Mouse (Mus musculus) hindbrain, embryonic 12.5 days (tissue): ENCODE data around the gene Gabarapl2. TPM values are rescaled to one million over a fixed set of nuclear protein-coding genes. Genes with fewer than 3 reads are reported as not detected.

Experiments used
- ATAC-seq: fragments of 200-750 bp; cut with Nextera tagmentation; 2 replicates; pipeline ENCODE4 v1.8.0; 2017; ENCODE audit warnings: moderate TSS enrichment; ENCODE audit not compliant: low FRiP score
- H3K27ac ChIP-seq: fragments of 300-500 bp; sonication (generic); 2 replicates; pipeline ENCODE4 v1.5.1; 2016; ENCODE audit warnings: mild to moderate bottlenecking
- H3K27me3 ChIP-seq: fragments of 300-500 bp; sonication (generic); 2 replicates; pipeline ENCODE4 v1.6.1; 2016; ENCODE audit warnings: mild to moderate bottlenecking
- H3K36me3 ChIP-seq: fragments of 300-500 bp; sonication (generic); 2 replicates; pipeline ENCODE4 v1.6.1; 2016; ENCODE audit warnings: mild to moderate bottlenecking
- H3K4me1 ChIP-seq: fragments of 300-500 bp; sonication (generic); 2 replicates; pipeline ENCODE4 v1.6.1; 2016
- H3K4me2 ChIP-seq: fragments of 300-500 bp; sonication (generic); replicated peaks from 2 replicates; pipeline ENCODE4 v1.6.1; 2016; ENCODE audit warnings: mild to moderate bottlenecking
- H3K4me3 ChIP-seq: fragments of 300-500 bp; sonication (generic); 2 replicates; pipeline ENCODE4 v1.5.1; 2016; ENCODE audit warnings: mild to moderate bottlenecking
- H3K9ac ChIP-seq: fragments of 300-500 bp; sonication (generic); 2 replicates; pipeline ENCODE4 v1.6.1; 2016; ENCODE audit warnings: mild to moderate bottlenecking, moderate library complexity
- H3K9me3 ChIP-seq: fragments of 300-500 bp; sonication (generic); replicated peaks from 2 replicates; pipeline ENCODE4 v1.6.1; 2016; ENCODE audit warnings: mild to moderate bottlenecking
- WGBS: fragments of 180-500 bp; shearing (Covaris S2); methylation state at CpG from one replicate; pipeline ENCODE4 v1.1.7; 2016; 5-methylcytosine and 5-hydroxymethylcytosine counted together
- polyA plus RNA-seq: library from polyadenylated mRNA; unstranded; fragments of >200 nt; fragmentation: Nextera tagmentation; extraction: Ambion mirVana; gene quantifications from 2 replicates; pipeline ENCODE4 v1.2.1, GENCODE M21; 2016

Gabarapl2 gene
- 327 and 330 TPM in 2 replicates for polyA plus RNA-seq

- Histone ChIP-seq H3K4me1 (peaks cover 18% of the 10 kb centered on the region), H3K27ac (peak within 1 kb of the TSS; percentile 68), H3K9ac (peak within 1 kb of the TSS; percentile 90), H3K4me3 (peak within 1 kb of the TSS; percentile 85), H3K4me2 (peak within 1 kb of the TSS; percentile 99), H3K36me3 (peaks cover 27% of the 10 kb centered on the region), H3K9me3 (no peaks in the 10 kb centered on the region), H3K27me3 (no peaks in the 10 kb centered on the region)
- peak; percentile 98 for ATAC-seq
- WGBS = under 1% methylated on average over 65 of the region's 65 CpGs
Observed at GRCm38 (mm10) chr8:111940171-111941100, at the start of gene Gabarapl2. Gabarapl2 (plus strand) TSS chr8:111940703.

- WGBS = 63% methylated on average over 6 of the region's 6 CpGs
- ATAC-seq = no peak
- peaks cover 47% of the 10 kb centered on the region for H3K27me3 ChIP-seq
Observed at GRCm38 (mm10) chr8:111890911-111891303, 49.6 kb upstream of the Gabarapl2 start.

GRCm38 (mm10) chr8:111891983-111892382, 48.5 kb upstream of the Gabarapl2 start:
- Histone ChIP-seq H3K4me1 (peaks cover 8% of the 10 kb centered on the region; the same call in 1 of the 2 replicates), H3K9me3 (0 out of 2 replicates have a peak, but pooled peaks cover 3% of the 10 kb centered on the region), H3K27ac (no peak overlapping the region), H3K4me2 (no peak overlapping the region), H3K9ac (no peak overlapping the region), H3K36me3 (no peaks in the 10 kb centered on the region), H3K4me3 (no peak overlapping the region), H3K27me3 (peaks cover 47% of the 10 kb centered on the region)
- 39% methylated on average over 8 of the region's 8 CpGs for WGBS
- ATAC-seq = no peak

More at GRCm38 (mm10) chr8:111890911-111891303, 49.6 kb upstream of the Gabarapl2 start:
- Histone ChIP-seq H3K4me3 (no peak overlapping the region), H3K27ac (no peak overlapping the region), H3K4me2 (no peak overlapping the region), H3K9ac (no peak overlapping the region), H3K36me3 (no peaks in the 10 kb centered on the region), H3K9me3 (0 out of 2 replicates have a peak, but pooled peaks cover 3% of the 10 kb centered on the region), H3K4me1 (peaks cover 8% of the 10 kb centered on the region; the same call in 1 of the 2 replicates)

DNA sequence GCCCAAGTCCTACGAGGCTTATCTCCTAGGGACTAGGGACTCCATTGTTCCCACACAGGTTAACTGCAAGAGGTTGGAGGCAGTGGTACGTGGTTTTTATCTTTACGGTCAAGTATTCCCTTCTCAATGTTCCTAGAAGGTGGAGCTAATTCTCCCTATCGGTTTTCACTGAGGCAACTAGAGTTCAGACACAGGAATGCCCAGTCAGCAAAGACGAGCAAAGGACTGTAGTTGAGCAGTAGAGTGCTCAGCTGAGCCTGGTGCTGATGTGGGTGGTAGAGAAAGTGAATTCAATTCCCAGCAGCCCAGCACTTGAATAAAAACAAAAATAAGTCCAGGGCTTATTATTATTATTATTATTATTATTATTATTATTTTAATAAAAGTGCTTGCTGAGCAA, 47.9 kb upstream of the Gabarapl2 start:
- no peak for ATAC-seq
- peaks cover 46% of the 10 kb centered on the region for H3K27me3 ChIP-seq
- no peak overlapping the region for H3K4me2 ChIP-seq
- no peak overlapping the region for H3K4me3 ChIP-seq
- H3K9ac ChIP-seq = no peak overlapping the region
- 0 out of 2 replicates have a peak, but pooled peaks cover 3% of the 10 kb centered on the region for H3K9me3 ChIP-seq
- no peaks in the 10 kb centered on the region for H3K36me3 ChIP-seq
- WGBS = 64% methylated on average over 5 of the region's 5 CpGs
- peaks cover 8% of the 10 kb centered on the region; the same call in 1 of the 2 replicates for H3K4me1 ChIP-seq
- no peak overlapping the region for H3K27ac ChIP-seq

- peaks cover 24% of the 10 kb centered on the region for H3K27me3 ChIP-seq
- no peak overlapping the region for H3K27ac ChIP-seq
- H3K36me3 ChIP-seq = no peaks in the 10 kb centered on the region
- peaks cover 5% of the 10 kb centered on the region; the same call in 1 of the 2 replicates for H3K4me1 ChIP-seq
- H3K4me3 ChIP-seq = no peak overlapping the region
- WGBS = 82% methylated on average over 7 of the region's 7 CpGs
- H3K9ac ChIP-seq = no peak overlapping the region
- H3K4me2 ChIP-seq = no peak overlapping the region
- H3K9me3 ChIP-seq = 0 out of 2 replicates have a peak, but pooled peaks cover 3% of the 10 kb centered on the region
- ATAC-seq = no peak
Observed at GRCm38 (mm10) chr8:111894955-111895354, 45.5 kb upstream of the Gabarapl2 start.

GRCm38 (mm10) chr8:111898586-111898985, 41.9 kb upstream of the Gabarapl2 start:
- ATAC-seq = no peak
- no peak overlapping the region for H3K4me3 ChIP-seq
- no peak overlapping the region for H3K4me2 ChIP-seq
- 0 out of 2 replicates have a peak, but pooled peaks cover 3% of the 10 kb centered on the region for H3K9me3 ChIP-seq
- 34% methylated on average over 10 of the region's 10 CpGs for WGBS
- no peaks in the 10 kb centered on the region for H3K27me3 ChIP-seq
- no peaks in the 10 kb centered on the region for H3K36me3 ChIP-seq
- H3K4me1 ChIP-seq = peaks cover 2% of the 10 kb centered on the region; the same call in 1 of the 2 replicates
- H3K9ac ChIP-seq = no peak overlapping the region
- H3K27ac ChIP-seq = no peak overlapping the region

GRCm38 (mm10) chr8:111902080-111902479, 38.4 kb upstream of the Gabarapl2 start:
- H3K4me1 ChIP-seq = peaks cover 2% of the 10 kb centered on the region; the same call in 1 of the 2 replicates
- H3K36me3 ChIP-seq = no peaks in the 10 kb centered on the region
- H3K27me3 ChIP-seq = no peaks in the 10 kb centered on the region
- ATAC-seq = no peak
- 32% methylated on average over 5 of the region's 5 CpGs for WGBS
- H3K9ac ChIP-seq = no peak overlapping the region
- no peak overlapping the region for H3K4me2 ChIP-seq
- H3K4me3 ChIP-seq = no peak overlapping the region
- H3K27ac ChIP-seq = no peak overlapping the region
- no peaks in the 10 kb centered on the region for H3K9me3 ChIP-seq

- Histone ChIP-seq H3K4me1 (peaks cover 15% of the 10 kb centered on the region), H3K4me2 (no peak overlapping the region), H3K9ac (no peak overlapping the region), H3K27ac (no peak overlapping the region), H3K27me3 (peaks cover 3% of the 10 kb centered on the region; the same call in 1 of the 2 replicates), H3K4me3 (no peak overlapping the region), H3K36me3 (no peaks in the 10 kb centered on the region), H3K9me3 (no peaks in the 10 kb centered on the region)
- no peak for ATAC-seq
- WGBS = 74% methylated on average over 8 of the region's 8 CpGs
Observed at GRCm38 (mm10) chr8:111905500-111906121, 34.9 kb upstream of the Gabarapl2 start.

GRCm38 (mm10) chr8:111909621-111910450, 30.7 kb upstream of the Gabarapl2 start, which contains the start of gene Chst5:
Chst5 (minus strand) TSS chr8:111910447.
- peak within 1 kb of the TSS; percentile 72 for H3K9ac ChIP-seq
- peaks cover 3% of the 10 kb centered on the region; the same call in 1 of the 2 replicates for H3K27me3 ChIP-seq
- H3K9me3 ChIP-seq = no peaks in the 10 kb centered on the region
- peak within 1 kb of the TSS; percentile 45 for H3K4me3 ChIP-seq
- H3K36me3 ChIP-seq = no peaks in the 10 kb centered on the region
- H3K4me1 ChIP-seq = peaks cover 21% of the 10 kb centered on the region
- no peak within 1 kb of the TSS for H3K27ac ChIP-seq
- ATAC-seq = peak; percentile 51
- H3K4me2 ChIP-seq = peak within 1 kb of the TSS; percentile 88
- WGBS = 3% methylated on average over 46 of the region's 47 CpGs

- Histone ChIP-seq H3K9ac (no peak overlapping the region), H3K4me1 (peaks cover 21% of the 10 kb centered on the region), H3K36me3 (no peaks in the 10 kb centered on the region), H3K4me2 (no peak overlapping the region), H3K27ac (no peak overlapping the region), H3K4me3 (no peak overlapping the region), H3K9me3 (no peaks in the 10 kb centered on the region), H3K27me3 (peaks cover 3% of the 10 kb centered on the region; the same call in 1 of the 2 replicates)
- no peak for ATAC-seq
- 39% methylated on average over 7 of the region's 7 CpGs for WGBS
Observed at GRCm38 (mm10) chr8:111911572-111911971, 28.9 kb upstream of the Gabarapl2 start.

DNA sequence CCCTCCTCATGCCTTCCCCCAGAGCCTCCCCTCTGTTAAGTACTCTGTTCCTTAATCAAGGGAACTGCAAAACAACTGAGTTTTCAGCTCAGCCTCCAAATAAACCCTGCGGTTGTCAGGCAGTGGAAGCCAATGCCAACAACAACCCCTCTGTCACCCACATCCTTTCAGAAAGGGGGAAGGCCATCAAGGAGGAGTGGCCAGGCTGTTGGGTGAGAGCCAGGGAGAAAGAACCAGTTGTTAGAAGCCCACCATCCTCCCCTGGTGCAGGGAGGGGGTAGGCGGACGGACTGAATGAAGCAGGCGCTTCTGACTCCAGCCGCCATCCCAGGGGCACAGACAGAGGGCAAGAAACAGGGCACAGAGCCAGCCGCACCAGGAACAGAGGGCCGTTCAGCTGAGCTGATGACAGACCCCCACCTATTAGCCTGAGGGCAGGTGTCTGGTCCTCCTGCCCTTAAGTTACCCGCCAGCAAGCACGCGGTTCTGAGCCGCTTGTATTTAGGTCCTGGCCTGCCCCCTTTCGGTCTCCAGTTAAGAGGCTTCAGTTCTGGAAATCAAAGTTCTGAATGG, 27.6 kb upstream of the Gabarapl2 start:
- H3K4me3 ChIP-seq = no peak overlapping the region
- peak; percentile 88 for ATAC-seq
- H3K27ac ChIP-seq = peak overlapping the region; percentile 68
- H3K4me1 ChIP-seq = peaks cover 21% of the 10 kb centered on the region
- H3K9me3 ChIP-seq = no peaks in the 10 kb centered on the region
- H3K4me2 ChIP-seq = 0 out of 2 replicates have a peak overlapping the region, but pooled peaks have one; percentile 6
- peaks cover 4% of the 10 kb centered on the region; the same call in 1 of the 2 replicates for H3K36me3 ChIP-seq
- H3K9ac ChIP-seq = 0 out of 2 replicates have a peak overlapping the region, but pooled peaks have one; percentile 28
- peaks cover 3% of the 10 kb centered on the region; the same call in 1 of the 2 replicates for H3K27me3 ChIP-seq
- WGBS = 32% methylated on average over 12 of the region's 12 CpGs
